Mouse (Mus musculus): ENCODE results near the gene Cd300ld3.

The Cd300ld3 gene

GRCm38 (mm10) chr11:115048259-115048658, at the start of gene Cd300ld3:
Gene Cd300ld3, minus strand, starts transcription at chr11:115048409.
- no peak for DNase-seq (ENCODE audit: low read depth)

- no peak for DNase-seq (ENCODE audit: low read depth)
Observed at GRCm38 (mm10) chr11:115092140-115092539, 43.9 kb upstream of the Cd300ld3 start.

- DNase-seq (ENCODE audit: low read depth), result peak; percentile 32
Observed at GRCm38 (mm10) chr11:115091362-115091901, 43.2 kb upstream of the Cd300ld3 start, which contains the start of gene Rab37. Gene Rab37, plus strand, starts transcription at chr11:115091431.

GRCm38 (mm10) chr11:115089853-115090252, 41.6 kb upstream of the Cd300ld3 start:
- DNase-seq (ENCODE audit: low read depth), result peak; percentile 65

GRCm38 (mm10) chr11:115086213-115086612, 38.0 kb upstream of the Cd300ld3 start:
- no peak for DNase-seq (ENCODE audit: low read depth)

GRCm38 (mm10) chr11:115085064-115085463, 36.9 kb upstream of the Cd300ld3 start:
- DNase-seq (ENCODE audit: low read depth), result no peak

- no peak for DNase-seq (ENCODE audit: low read depth)
Observed at GRCm38 (mm10) chr11:115084595-115084994, 36.4 kb upstream of the Cd300ld3 start.

GRCm38 (mm10) chr11:115083376-115084139, 35.3 kb upstream of the Cd300ld3 start:
- peak; percentile 87 for DNase-seq (ENCODE audit: low read depth)

GRCm38 (mm10) chr11:115082196-115082595, 34.0 kb upstream of the Cd300ld3 start:
- DNase-seq (ENCODE audit: low read depth), result no peak

GRCm38 (mm10) chr11:115081373-115081772, 33.2 kb upstream of the Cd300ld3 start:
- no peak for DNase-seq (ENCODE audit: low read depth)

- peak; percentile 80 for DNase-seq (ENCODE audit: low read depth)
Observed at GRCm38 (mm10) chr11:115080886-115081285, 32.7 kb upstream of the Cd300ld3 start.

GRCm38 (mm10) chr11:115078680-115079079, 30.5 kb upstream of the Cd300ld3 start:
- no peak for DNase-seq (ENCODE audit: low read depth)

- no peak for DNase-seq (ENCODE audit: low read depth)
Observed at GRCm38 (mm10) chr11:115077436-115077835, 29.2 kb upstream of the Cd300ld3 start.

GRCm38 (mm10) chr11:115075859-115076258, 27.6 kb upstream of the Cd300ld3 start:
- no peak for DNase-seq (ENCODE audit: low read depth)

GRCm38 (mm10) chr11:115075407-115075806, 27.2 kb upstream of the Cd300ld3 start:
- no peak for DNase-seq (ENCODE audit: low read depth)

GRCm38 (mm10) chr11:115073002-115073401, 24.8 kb upstream of the Cd300ld3 start:
- no peak for DNase-seq (ENCODE audit: low read depth)

GRCm38 (mm10) chr11:115071631-115072294, 23.6 kb upstream of the Cd300ld3 start:
- DNase-seq (ENCODE audit: low read depth), result no peak

- no peak for DNase-seq (ENCODE audit: low read depth)
Observed at GRCm38 (mm10) chr11:115071015-115071551, 22.9 kb upstream of the Cd300ld3 start.

GRCm38 (mm10) chr11:115066768-115067167, 18.6 kb upstream of the Cd300ld3 start:
- no peak for DNase-seq (ENCODE audit: low read depth)

- DNase-seq (ENCODE audit: low read depth), result no peak
Observed at GRCm38 (mm10) chr11:115062077-115062476, 13.9 kb upstream of the Cd300ld3 start, which contains the start of gene Cd300e. Gene Cd300e, minus strand, starts transcription at chr11:115062177.

GRCm38 (mm10) chr11:115059797-115060196, 11.6 kb upstream of the Cd300ld3 start:
- no peak for DNase-seq (ENCODE audit: low read depth)

GRCm38 (mm10) chr11:115058701-115059100, 10.5 kb upstream of the Cd300ld3 start:
- no peak for DNase-seq (ENCODE audit: low read depth)

- DNase-seq (ENCODE audit: low read depth), result no peak
Observed at GRCm38 (mm10) chr11:115054537-115054936, 6.3 kb upstream of the Cd300ld3 start.

Data from naive thymus-derived CD4-positive, alpha-beta T cell, adult 2 months (primary cell).